Mouse (Mus musculus) kidney, adult 8-10 months (tissue): ENCODE results near the gene Rassf7.
A peak's percentile ranks its signal among the peaks of the same experiment; 100 is the strongest.
"Not testable (repeated sequence)": the region's sequence is repeated elsewhere in the genome, so short reads cannot be mapped to it uniquely, and the experiment has no call there.

Source experiments
- DNase-seq, 2 experiments: peaks; one replicate each; pipeline ENCODE4 v3.0.0; 2022

Rassf7 gene

DNA sequence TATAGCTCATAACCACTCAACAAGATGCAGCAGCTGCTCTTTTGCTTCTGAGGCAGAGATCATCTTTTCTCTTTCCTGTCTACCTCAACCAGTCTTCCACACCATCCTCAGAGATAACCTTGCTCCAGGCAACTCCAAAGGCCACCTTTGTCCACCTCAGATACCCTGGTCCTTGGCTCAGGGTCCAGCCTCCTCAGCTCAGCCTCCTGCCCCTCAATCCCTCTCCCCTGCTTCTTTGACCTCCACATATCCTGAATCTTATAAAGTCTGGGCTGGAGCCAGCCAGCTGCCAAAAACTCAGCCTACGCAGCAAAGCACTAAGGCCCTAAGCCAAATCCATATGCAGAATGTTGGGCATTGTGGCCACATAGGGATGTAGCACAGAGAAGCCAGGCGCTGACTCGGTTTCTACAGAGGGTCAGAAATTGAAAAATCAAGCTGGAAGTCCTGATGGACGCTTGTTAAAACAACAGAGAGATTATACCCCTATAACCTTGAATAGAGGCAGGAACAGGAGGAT is 7.1 kb downstream of the Rassf7 start:
- DNase-seq, result no peak

GRCm38 (mm10) chr7:141226535-141226934 is 10.9 kb downstream of the Rassf7 start:
- DNase-seq, result no peak

- DNase-seq, result no peak
Measured at GRCm38 (mm10) chr7:141227796-141228195, 12.1 kb downstream of the Rassf7 start.

GRCm38 (mm10) chr7:141228279-141229067 is 12.8 kb downstream of the Rassf7 start, which contains the start of gene Phrf1:
Phrf1 (plus strand) TSS chr7:141228784.
- DNase-seq, result peak; percentile 85 to 88

- no peak for DNase-seq
Measured at GRCm38 (mm10) chr7:141229702-141230101, 14.0 kb downstream of the Rassf7 start.

- no peak for DNase-seq
Measured at GRCm38 (mm10) chr7:141230570-141230969, 14.9 kb downstream of the Rassf7 start.

DNA sequence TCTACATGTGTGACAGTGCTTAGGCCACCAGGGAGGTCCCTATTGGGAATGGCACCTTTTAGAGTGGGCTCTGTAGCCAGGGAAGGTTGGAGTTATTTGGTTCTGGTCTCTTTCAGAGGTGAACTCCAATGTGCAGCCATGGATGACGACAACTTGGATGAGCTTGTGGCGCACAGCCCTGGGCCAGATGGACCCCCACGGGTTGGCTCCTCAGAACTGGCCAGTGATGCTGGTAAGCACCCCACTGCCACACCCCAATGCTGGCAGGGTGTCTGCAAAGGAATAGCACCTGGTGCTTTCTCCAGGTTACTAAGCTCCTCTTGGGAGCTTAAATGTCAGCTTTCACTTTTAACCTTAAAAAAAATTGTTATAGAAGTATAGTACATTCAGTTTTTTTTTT is 15.5 kb downstream of the Rassf7 start:
- DNase-seq, result no peak

GRCm38 (mm10) chr7:141231551-141231950 is 15.9 kb downstream of the Rassf7 start:
- DNase-seq, result no peak

GRCm38 (mm10) chr7:141250486-141250885 is 34.8 kb downstream of the Rassf7 start:
- not testable (repeated sequence) for DNase-seq

DNA sequence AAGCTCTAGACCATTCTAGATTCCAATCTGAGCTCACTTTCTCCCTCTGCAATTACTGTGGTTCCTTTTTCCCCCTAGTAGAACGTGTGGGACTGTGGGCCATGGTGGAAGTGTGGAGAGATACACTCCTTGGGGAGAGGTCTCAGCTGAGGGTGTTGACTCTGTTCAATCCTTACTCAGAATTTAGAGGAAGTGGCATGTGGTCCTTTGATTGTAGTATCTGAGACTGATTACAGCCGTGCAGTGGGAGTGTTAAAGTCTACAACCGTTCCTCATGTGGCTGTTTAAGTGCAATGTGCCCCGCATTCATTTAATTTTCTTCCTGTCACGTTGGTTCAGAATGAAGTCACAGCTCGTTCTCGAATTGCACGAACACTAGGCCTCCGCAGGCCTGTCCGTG is 40.5 kb downstream of the Rassf7 start:
- no peak for DNase-seq

GRCm38 (mm10) chr7:141261480-141261879 is 45.8 kb downstream of the Rassf7 start:
- DNase-seq, result no peak

DNA sequence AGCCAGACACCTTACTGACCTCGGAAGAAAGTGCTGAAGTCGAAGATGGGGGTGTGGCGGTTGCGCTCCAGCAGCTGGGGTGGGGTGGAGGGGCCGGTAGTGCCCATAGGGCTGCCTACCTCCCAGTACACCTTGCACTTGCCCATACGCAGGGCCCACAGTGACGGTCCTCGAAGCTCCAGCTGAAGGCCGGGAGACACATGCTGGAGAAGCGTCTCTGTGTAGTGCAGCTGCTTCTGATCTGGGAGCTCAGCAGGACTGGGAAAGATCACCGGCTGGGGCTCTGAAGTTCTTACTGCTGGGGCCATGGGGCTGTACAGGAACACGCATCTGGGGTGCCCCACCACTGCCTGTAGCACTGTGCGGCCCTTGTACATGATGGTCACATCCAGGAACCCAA is 48.0 kb downstream of the Rassf7 start:
- no peak for DNase-seq

- DNase-seq, result no peak
Measured at GRCm38 (mm10) chr7:141264041-141264700, 48.5 kb downstream of the Rassf7 start.

GRCm38 (mm10) chr7:141264761-141265410 is 49.2 kb downstream of the Rassf7 start:
- DNase-seq, result peak; percentile 23 to 42

- no peak for DNase-seq
Measured at GRCm38 (mm10) chr7:141265411-141265738, 49.7 kb downstream of the Rassf7 start.

DNA sequence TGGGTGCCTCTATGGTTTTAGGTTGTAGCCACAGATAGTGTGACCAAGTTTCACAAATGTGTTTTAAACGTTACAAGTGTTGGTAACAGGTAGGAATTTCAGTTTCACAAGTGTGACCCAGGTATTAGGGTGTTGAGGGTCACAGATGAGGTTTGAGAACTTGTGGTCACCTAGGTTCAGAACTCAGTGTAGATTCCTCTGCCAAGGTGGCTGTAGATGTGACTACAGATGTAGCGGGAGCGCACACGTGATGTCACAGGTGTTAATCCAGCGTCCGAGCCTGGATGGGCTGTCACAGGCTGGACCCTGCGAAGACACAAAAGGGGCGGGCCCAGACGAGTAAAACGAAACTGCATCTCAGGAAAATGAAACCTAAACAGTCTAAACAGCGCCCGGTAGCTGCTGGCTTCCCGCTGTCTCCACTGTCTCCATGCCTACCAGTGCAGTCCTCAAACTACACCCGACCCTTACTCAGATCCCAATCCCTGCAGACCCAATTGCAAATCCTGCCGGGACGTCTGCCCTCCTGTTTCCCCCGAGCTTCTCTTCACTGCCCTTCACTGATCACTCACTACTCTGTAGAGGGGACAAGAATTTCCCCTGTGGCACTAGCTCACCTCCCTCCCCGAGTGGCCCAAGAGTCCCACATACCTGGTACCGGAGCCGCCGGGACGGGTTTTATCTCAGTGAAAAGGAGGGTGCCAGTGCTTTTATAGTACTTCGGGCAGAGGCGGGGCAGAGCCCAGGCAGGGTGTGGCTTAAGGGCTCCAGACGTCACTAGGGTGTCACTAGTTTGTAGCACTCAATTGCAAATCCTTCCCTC is 50.3 kb downstream of the Rassf7 start, which contains the start of gene Irf7:
Gene Irf7 (minus strand): TSS at position 743 of the 823 bp plus-strand sequence.
- DNase-seq, result peak; percentile 54 to 77
